Mouse (Mus musculus) brain, embryonic 14.5 days (tissue): ENCODE data around the gene Lurap1l. TPM values are rescaled to one million over a fixed set of nuclear protein-coding genes. Genes with fewer than 3 reads are reported as not detected.

Source experiments
- DNase-seq: peaks from one replicate; pipeline ENCODE4 v3.0.0-alpha.2; 2011; ENCODE audit warnings: low read depth
- CTCF ChIP-seq: fragments of 200-500 bp; IDR thresholded peaks from 2 replicates; pipeline ENCODE4 v1.5.1; 2012; ENCODE audit warnings: inconsistent platforms, mild to moderate bottlenecking, moderate library complexity, borderline replicate concordance; ENCODE audit not compliant: insufficient read depth, insufficient read length; ENCODE audit errors: extremely low read depth
- POLR2A ChIP-seq: fragments of 200-500 bp; IDR thresholded peaks from 2 replicates; pipeline ENCODE4 v1.6.1; 2012; ENCODE audit warnings: mild to moderate bottlenecking, inconsistent platforms, borderline replicate concordance; ENCODE audit not compliant: poor library complexity, insufficient read depth, insufficient read length, severe bottlenecking; ENCODE audit errors: extremely low read depth
- polyA plus RNA-seq: library from polyadenylated mRNA; depleted of rRNA; stranded (reverse); fragments of >200 nt; gene quantifications from 2 replicates; pipeline ENCODE4 v1.2.3, GENCODE M21; 2012

The Lurap1l gene
- polyA plus RNA-seq, 1 experiment, result 5.4 TPM

DNA sequence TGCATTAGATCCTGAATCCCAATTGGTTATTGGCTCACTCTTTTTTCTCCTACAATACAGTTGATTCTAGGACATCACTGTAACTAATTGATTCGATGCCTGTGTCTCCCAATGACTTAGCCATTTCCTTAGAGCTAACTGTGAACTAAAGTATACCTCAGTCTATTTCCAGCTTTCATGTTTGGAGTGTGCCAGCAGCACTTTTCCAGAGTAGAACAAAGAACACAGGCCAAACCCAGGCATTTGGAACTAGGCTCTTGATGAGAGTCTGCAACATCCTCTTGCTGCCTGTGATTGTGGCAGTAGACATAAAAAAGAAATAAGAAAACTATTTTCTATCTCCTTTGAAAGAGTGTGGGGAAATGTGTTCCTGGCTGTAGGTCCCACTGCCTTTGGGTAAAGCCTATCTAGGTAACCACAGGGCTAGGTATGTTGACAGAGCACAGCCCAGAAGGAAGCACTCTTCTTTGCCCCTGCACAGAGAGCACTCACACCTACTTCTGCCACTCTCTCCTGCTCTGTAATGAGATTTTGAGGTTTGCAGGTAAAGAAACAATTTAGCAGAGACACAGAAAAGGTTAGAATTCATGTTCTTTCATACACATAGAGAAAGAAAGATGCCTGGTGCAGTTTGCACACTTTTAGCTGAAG, 8.9 kb downstream of the Lurap1l start:
- no peak for TF ChIP-seq CTCF
- no peak for TF ChIP-seq POLR2A
- no peak for DNase-seq

DNA sequence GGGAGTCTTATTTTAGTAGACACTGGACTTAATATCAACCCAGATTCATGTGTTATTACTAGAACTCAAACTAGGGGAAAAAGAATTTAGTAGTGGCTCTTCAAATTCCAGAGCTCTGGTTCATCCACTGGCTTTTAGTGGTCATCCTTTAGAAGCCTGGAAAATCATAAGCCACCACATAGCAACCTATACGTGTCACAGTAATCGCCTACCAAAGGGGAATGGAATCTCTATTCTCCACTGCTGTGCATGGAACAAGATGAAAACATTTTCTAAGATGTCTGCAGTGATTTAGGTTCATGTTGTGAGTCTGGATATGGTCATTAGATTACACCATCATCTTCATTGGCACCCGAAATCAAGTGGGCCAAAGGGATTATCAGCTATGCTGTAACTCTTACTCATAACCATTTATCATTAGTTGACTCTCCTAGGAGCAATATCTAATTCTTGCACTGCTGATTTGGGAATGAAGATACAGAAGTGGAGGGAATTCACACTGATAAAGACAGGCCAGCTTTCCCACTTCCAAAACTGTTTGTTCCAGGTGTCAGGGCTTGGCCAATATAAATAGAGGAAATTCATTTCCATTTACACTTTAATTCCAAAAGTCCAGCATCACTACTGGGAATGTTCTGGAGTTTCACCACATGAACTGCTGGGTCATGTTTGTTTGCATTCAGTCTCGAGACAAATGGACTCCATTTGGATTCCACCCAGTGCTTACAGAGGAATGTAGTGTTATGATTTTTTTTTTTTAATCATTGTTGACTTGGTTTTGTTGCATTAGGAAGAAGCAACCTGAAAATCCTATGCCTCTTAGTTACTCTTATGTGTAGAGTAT, 11.4 kb downstream of the Lurap1l start:
- TF ChIP-seq CTCF, result no peak
- no peak for TF ChIP-seq POLR2A

DNA sequence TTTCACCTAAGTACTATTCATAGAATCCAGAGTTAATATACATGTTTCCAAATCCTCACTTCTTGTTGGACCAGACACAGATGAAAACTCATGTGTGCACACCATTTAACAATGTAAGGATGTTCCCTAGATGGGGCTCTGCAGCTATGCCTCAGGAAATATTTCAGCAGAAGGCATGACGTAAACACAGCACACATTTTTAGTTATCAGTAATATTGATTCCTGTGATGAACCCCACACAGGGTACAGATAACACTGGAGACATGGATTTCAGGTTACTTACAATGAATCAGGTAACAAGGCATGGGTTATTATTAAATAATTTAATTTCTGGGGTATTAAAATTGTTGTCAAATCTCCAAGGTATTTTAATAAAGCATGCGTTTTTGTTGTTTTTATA, 12.2 kb downstream of the Lurap1l start:
- no peak for DNase-seq
- no peak for TF ChIP-seq CTCF

More for the DNA sequence above, 11.4 kb downstream of the Lurap1l start:
- DNase-seq, result no peak

DNA sequence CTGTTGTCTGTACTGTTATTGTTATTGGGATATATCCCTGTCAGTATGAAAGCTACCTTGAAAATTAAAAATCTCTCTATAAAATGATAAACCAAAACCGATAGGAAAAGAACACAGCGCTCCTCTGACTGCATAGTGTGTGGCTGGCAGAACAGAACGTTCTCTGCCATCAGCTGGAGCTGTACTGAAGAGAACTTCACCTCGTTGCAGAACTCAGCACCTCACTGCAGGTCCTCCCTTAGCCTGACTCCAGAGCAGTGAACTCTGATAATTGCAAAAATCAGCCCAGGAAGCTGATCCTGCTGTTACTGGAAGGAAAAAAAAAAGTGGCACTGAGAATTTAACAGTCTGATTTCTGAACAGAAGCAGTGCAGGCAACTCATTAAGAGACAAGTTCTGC, 14.4 kb downstream of the Lurap1l start:
- TF ChIP-seq POLR2A (no peak), CTCF (no peak)
- DNase-seq, result no peak

DNA sequence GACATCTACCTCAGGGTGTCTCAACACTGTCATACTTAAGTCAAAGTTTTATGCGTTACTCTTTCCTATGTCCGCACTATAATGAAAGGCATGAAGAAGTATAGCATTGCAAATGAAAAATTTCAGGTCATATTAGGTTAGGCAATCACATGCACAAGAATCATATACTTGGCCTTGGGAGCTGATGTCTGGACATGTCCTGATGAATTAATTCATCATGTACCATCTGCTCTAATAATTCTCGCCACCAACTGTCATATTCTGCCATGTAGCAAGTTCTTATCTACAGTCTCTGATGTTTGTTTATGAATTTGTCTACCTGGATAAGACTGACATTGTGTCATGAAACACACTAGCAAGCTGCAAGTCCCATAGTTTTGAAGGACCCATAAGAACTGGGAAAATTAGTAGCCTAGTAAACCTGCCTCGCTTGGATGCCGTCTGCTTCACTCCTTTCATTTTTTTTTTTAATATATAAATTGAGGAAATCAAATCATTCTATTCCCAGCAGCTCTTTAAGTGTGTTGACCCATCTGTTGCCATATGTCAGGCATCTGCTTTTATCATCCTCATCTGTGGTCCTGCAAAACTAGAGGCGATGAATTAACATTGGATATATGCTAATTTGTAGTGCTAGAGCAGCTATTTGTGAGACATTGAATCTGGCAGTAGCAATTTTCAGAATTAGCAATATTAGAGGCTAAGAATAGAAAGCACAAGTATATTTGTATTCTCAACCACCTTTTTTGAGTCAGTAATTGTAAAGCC, 15.5 kb downstream of the Lurap1l start:
- no peak for TF ChIP-seq POLR2A
- TF ChIP-seq CTCF, result no peak
- DNase-seq, result peak; percentile 85

DNA sequence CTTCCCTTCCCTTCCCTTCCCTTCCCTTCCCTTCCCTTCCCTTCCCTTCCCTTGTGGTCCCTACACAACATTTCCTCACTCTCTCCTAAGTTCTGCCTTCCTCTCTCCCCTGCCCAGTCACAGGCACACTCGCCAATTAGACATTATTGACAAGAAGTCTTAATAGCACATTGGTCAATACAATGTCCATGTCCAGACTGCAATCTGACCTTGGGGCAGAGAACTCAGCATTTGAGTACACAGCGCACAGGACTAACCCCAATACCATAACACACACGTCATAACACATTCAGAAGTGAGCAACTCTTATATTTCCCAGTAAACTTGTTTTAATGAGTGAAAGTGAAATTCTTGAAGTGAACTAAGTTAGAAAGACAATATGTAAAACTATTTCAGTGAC, 24.3 kb downstream of the Lurap1l start:
- TF ChIP-seq POLR2A, result no peak
- TF ChIP-seq CTCF, result no peak
- no peak for DNase-seq

DNA sequence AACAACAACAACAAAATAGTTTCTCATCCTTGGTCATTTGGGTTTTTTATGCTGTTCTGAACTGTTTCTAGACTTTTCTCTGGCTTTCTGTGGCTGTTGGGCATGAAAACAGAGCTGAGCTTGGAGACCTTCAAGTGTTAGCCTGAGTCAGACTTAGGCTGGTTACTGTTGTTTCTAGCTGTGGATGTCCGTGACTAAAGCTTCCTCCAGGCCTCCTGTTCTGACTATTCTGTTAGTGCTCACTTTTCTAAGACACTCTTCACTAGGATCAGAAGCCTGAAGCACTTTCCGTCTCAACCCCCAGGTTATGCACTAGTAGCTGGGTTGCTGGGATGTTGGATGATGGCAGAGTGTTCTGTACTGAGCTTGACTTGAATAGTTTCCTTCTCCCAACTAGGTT, 28.7 kb downstream of the Lurap1l start:
- no peak for DNase-seq
- TF ChIP-seq CTCF (no peak), POLR2A (no peak)

DNA sequence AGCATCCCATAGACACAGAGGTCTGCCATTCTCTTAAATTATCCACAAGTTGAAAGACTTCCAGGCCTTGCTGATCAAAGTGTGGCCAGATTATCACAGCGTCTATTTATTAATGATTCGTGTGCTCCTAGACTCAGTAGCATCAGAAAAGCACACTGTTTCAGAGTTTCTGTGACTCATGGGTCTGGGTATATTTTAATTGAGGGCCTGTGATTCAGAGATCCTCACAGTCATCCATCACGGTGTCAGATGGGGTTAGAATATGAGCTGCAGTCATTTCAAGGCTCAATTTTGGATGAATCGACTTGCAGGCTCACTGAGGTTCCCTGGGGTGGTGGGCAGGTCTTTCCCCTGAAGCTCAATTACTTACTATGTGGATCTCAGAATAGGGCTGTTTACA, 30.5 kb downstream of the Lurap1l start:
- DNase-seq, result no peak
- no peak for TF ChIP-seq POLR2A

DNA sequence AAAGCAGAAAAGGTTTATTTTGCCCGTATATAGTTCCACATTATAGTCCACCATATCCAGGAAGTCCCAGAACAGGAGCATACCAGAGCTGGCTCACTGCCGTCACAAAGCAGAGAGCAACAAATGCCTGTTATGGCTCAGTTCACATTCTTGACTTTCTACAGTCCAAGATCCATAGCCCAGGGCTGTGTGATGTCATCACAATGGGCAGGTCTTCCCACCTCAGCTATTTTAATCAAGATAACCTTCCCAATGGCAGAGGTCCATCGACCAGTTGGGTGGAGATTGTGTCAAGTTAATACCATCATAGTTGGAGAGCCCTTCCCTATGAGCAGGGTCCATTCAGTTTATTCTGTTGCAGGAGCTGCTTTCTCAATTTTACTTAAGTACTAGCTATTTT, 31.5 kb downstream of the Lurap1l start:
- DNase-seq, result no peak

DNA sequence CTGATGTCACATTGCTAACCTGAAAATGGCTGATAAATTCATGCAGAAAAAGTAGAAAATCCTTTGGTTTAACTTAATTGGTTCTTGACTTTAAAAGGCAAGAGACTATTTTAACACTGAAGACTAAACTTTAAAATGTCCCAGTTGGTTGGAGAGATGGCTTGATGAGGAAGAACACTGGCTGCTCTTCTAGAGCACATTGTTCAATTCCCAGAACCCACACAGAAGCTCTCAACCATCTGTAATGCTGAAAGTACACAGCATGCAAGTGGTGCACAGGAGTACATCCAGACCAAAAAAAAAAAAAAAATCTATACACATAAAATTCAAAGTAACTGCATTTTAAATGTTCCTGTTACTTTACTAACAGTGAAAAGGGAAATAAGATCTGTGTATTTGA, 34.2 kb downstream of the Lurap1l start:
- no peak for TF ChIP-seq POLR2A
- TF ChIP-seq CTCF, result no peak
- DNase-seq, result no peak

More for the DNA sequence above, 31.5 kb downstream of the Lurap1l start:
- TF ChIP-seq POLR2A (no peak), CTCF (no peak)

DNA sequence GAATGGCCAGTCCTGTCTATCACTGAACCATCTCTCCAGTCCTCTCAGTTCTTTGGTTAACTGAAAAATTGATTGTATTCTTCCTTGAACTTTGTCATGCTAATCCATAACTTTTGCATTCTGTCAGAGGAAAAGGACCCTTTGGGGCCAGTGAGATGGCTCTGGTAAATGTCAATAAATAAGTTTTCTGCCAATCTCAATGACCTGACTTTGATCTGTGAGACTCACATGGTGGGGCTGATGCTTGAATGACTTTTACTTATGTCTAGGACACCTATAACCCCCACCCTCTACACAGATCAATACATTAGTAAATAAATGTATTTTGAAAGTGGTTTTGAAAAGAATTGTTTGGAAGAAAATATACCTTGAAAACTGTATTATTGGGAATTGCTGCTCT, 38.7 kb downstream of the Lurap1l start:
- TF ChIP-seq CTCF (no peak), POLR2A (no peak)
- no peak for DNase-seq

DNA sequence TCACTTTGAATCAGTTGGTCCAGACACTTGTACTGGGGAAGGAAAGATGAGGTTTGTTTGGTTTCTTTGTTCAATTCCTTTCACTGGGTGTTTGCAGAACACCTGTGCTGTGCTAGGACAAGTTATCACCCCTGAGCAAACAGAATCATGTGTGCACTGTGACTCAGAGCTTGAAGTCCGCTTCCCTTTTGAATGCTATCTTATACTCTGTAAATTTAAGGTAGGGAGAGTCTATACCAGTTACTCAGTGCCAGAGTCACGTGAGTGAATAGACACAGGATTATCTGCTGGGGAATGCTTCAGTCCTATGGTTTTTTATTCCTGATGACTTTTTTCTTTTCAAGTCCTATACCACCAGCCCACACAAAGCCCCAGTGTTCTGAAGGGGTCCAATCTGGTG, 39.3 kb downstream of the Lurap1l start:
- no peak for DNase-seq
- TF ChIP-seq POLR2A (no peak), CTCF (no peak)
